Mouse (Mus musculus) CD4-positive, CD25-positive, alpha-beta regulatory T cell, adult 9 weeks (primary cell): ENCODE data around the gene Wdr43. TPM values are rescaled to one million over a fixed set of nuclear protein-coding genes. Genes with fewer than 3 reads are reported as not detected.

Experiments used
- polyA plus RNA-seq: library from polyadenylated mRNA; unstranded; fragments of 100-300 nt; shearing (Covaris generic); gene quantifications from one replicate; pipeline ENCODE4 v1.2.1, GENCODE M21; 2017

Wdr43 gene
- polyA plus RNA-seq, result 148 TPM

GRCm38 (mm10) chr17:71615638-71616318 lies at the start of gene Wdr43:
Gene Wdr43 (plus strand): TSS chr17:71615895.

DNA sequence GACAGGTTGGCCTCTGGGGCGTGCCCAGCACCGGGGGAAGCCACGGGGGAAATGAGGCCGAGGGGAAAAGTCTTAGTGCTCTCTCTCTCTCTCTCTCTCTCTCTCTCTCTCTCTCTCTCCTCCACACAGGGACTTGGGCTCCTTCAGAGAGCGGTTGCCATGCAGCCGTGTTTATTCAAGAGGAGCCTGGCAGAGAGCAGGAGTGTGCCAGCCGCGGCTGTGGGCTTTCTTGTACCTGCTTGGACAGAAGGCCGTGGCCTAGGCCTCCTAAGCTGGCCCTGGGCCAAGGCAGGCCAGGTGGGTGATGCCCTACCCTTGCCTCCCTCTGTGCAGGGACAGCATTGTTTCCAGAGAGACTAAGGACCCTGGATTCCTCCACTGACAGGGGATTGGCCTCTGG lies 57.4 kb downstream of the Wdr43 start, which contains the start of gene Togaram2:
Gene Togaram2 (plus strand): TSS at position 170 of the 400 bp plus-strand sequence.

Other genes starting within 250 kb of the Wdr43 start
- gene Gm4707, start 156.0 kb upstream of the Wdr43 start, polyA plus RNA-seq, result 6.6 TPM
- 71.0 TPM for gene Smchd1, start 140.6 kb upstream of the Wdr43 start, polyA plus RNA-seq
- 12.5 TPM for gene Ndc80, start 89.0 kb upstream of the Wdr43 start, polyA plus RNA-seq
- 0.89 TPM for gene Spdya, start 63.8 kb upstream of the Wdr43 start, polyA plus RNA-seq
- gene Togaram2, start 57.4 kb downstream of the Wdr43 start, polyA plus RNA-seq, result not detected
- not detected for gene Pcare, start 137.0 kb downstream of the Wdr43 start, polyA plus RNA-seq
- not detected for gene Clip4, start 152.6 kb downstream of the Wdr43 start, polyA plus RNA-seq